Mouse (Mus musculus) hindbrain, postnatal 0 days (tissue): ENCODE measurements around the gene Hoxd10. TPM values are rescaled to one million over a fixed set of nuclear protein-coding genes. Genes with fewer than 3 reads are reported as not detected.

ENCODE experiments used
- ATAC-seq: fragments of 200-750 bp; cut with Nextera tagmentation; 2 replicates; pipeline ENCODE4 v1.8.0; 2017; ENCODE audit warnings: mild to moderate bottlenecking, moderate TSS enrichment, moderate library complexity
- DNase-seq: peaks from one replicate; pipeline ENCODE4 v3.0.0-alpha.2; 2015; ENCODE audit warnings: low spot score
- H3K27ac ChIP-seq: fragments of 300-500 bp; sonication (generic); 2 replicates; pipeline ENCODE4 v1.5.1; 2014; ENCODE audit warnings: mild to moderate bottlenecking
- H3K27me3 ChIP-seq: fragments of 300-500 bp; sonication (generic); 2 replicates; pipeline ENCODE4 v1.6.1; 2014; ENCODE audit warnings: low read length, mixed read lengths; ENCODE audit not compliant: insufficient read depth
- H3K36me3 ChIP-seq: fragments of 300-500 bp; sonication (generic); 2 replicates; pipeline ENCODE4 v1.6.1; 2014; ENCODE audit warnings: low read length, mixed read lengths; ENCODE audit not compliant: insufficient read depth
- H3K4me1 ChIP-seq: fragments of 300-500 bp; sonication (generic); 2 replicates; pipeline ENCODE4 v1.6.1; 2014; ENCODE audit warnings: antibody characterized with exemption, low read length, mixed read lengths; ENCODE audit not compliant: insufficient read depth
- H3K4me2 ChIP-seq: fragments of 300-500 bp; sonication (generic); 2 replicates; pipeline ENCODE4 v1.6.1; 2014; ENCODE audit warnings: low read depth, mild to moderate bottlenecking, low read length, moderate library complexity, mixed read lengths
- H3K4me3 ChIP-seq: fragments of 300-500 bp; sonication (generic); 2 replicates; pipeline ENCODE4 v1.5.1; 2014; ENCODE audit warnings: low read length
- H3K9ac ChIP-seq: fragments of 300-500 bp; sonication (generic); replicated peaks from 2 replicates; pipeline ENCODE4 v1.6.1; 2014; ENCODE audit warnings: mild to moderate bottlenecking, low read length, moderate library complexity, mixed read lengths
- H3K9me3 ChIP-seq: fragments of 300-500 bp; sonication (generic); 2 replicates; pipeline ENCODE4 v1.6.1; 2016; ENCODE audit warnings: low read length, mixed read lengths
- CTCF ChIP-seq: IDR thresholded peaks from 2 replicates; pipeline ENCODE4 v1.5.1; 2016; ENCODE audit warnings: antibody characterized with exemption, control low read depth, low read depth
- WGBS: fragments of 180-500 bp; shearing (Covaris S2); extraction: QIAGEN DNeasy Blood & Tissue Kit; methylation state at CpG from one replicate; pipeline ENCODE4 v1.1.7; 2014; 5-methylcytosine and 5-hydroxymethylcytosine counted together
- polyA plus RNA-seq: library from polyadenylated mRNA; unstranded; fragments of >200 nt; fragmentation: Nextera tagmentation; extraction: Ambion mirVana; gene quantifications from 2 replicates; pipeline ENCODE4 v1.2.1, GENCODE M21; 2015
- total RNA-seq: library from RNA; depleted of rRNA; stranded (reverse); fragments of >200 nt; gene quantifications from 2 replicates; pipeline ENCODE4 v1.2.3, GENCODE M21; 2014

Gene Hoxd10
- total and polyA plus RNA-seq, 2 experiments from 2014 or later: not detected

- H3K4me3 ChIP-seq: peak within 1 kb of the TSS; percentile 21
- H3K4me1 ChIP-seq: no peaks in the 10 kb centered on the region
- H3K36me3 ChIP-seq: no peaks in the 10 kb centered on the region
- ATAC-seq: 0 out of 2 replicates have a peak, but pooled peaks have one; percentile 55
- H3K4me2 ChIP-seq: peak within 1 kb of the TSS; percentile 47
- under 1% methylated on average over 41 of the region's 43 CpGs for WGBS
- peaks cover 91% of the 10 kb centered on the region for H3K27me3 ChIP-seq
- H3K9ac ChIP-seq: no peak within 1 kb of the TSS
- no peak for DNase-seq
- TF ChIP-seq CTCF: no peak
- H3K9me3 ChIP-seq: no peaks in the 10 kb centered on the region
- H3K27ac ChIP-seq: no peak within 1 kb of the TSS
These were observed 5.9 kb downstream of the Hoxd10 start, which contains the start of gene Hoxd9 for GRCm38 (mm10) chr2:74697567-74698121. Hoxd9 (plus strand) TSS chr2:74697727.

GRCm38 (mm10) chr2:74698201-74699052, 6.7 kb downstream of the Hoxd10 start:
- H3K36me3 ChIP-seq: no peaks in the 10 kb centered on the region
- H3K9ac ChIP-seq: no peak overlapping the region
- DNase-seq: no peak
- H3K27ac ChIP-seq: no peak overlapping the region
- no peak for ATAC-seq
- 3% methylated on average over 84 of the region's 86 CpGs for WGBS
- H3K4me3 ChIP-seq: peak overlapping the region; percentile 21
- H3K4me1 ChIP-seq: no peaks in the 10 kb centered on the region
- no peak for TF ChIP-seq CTCF
- H3K27me3 ChIP-seq: peaks cover 89% of the 10 kb centered on the region
- no peaks in the 10 kb centered on the region for H3K9me3 ChIP-seq
- peak overlapping the region; percentile 47 for H3K4me2 ChIP-seq

GRCm38 (mm10) chr2:74699053-74699430, 7.3 kb downstream of the Hoxd10 start:
- 2% methylated on average over 17 of the region's 17 CpGs for WGBS
- Histone ChIP-seq H3K4me2 (no peak overlapping the region), H3K27ac (no peak overlapping the region), H3K36me3 (no peaks in the 10 kb centered on the region), H3K4me3 (peak overlapping the region; percentile 21; the same call in 1 of the 2 replicates), H3K4me1 (no peaks in the 10 kb centered on the region), H3K9me3 (no peaks in the 10 kb centered on the region), H3K27me3 (peaks cover 89% of the 10 kb centered on the region), H3K9ac (no peak overlapping the region)
- no peak for TF ChIP-seq CTCF
- ATAC-seq: no peak
- no peak for DNase-seq

- Histone ChIP-seq H3K4me2 (no peak overlapping the region), H3K27me3 (peaks cover 90% of the 10 kb centered on the region), H3K4me1 (no peaks in the 10 kb centered on the region), H3K4me3 (no peak overlapping the region), H3K9ac (no peak overlapping the region), H3K9me3 (no peaks in the 10 kb centered on the region), H3K36me3 (no peaks in the 10 kb centered on the region), H3K27ac (no peak overlapping the region)
- ATAC-seq: no peak
- no peak for TF ChIP-seq CTCF
- no peak for DNase-seq
- 3% methylated on average over 23 of the region's 23 CpGs for WGBS
These were observed 8.2 kb downstream of the Hoxd10 start for GRCm38 (mm10) chr2:74699664-74700545.

GRCm38 (mm10) chr2:74700546-74701112, 8.9 kb downstream of the Hoxd10 start:
- H3K27me3 ChIP-seq: peaks cover 89% of the 10 kb centered on the region
- H3K4me2 ChIP-seq: no peak overlapping the region
- no peak for TF ChIP-seq CTCF
- H3K4me1 ChIP-seq: no peaks in the 10 kb centered on the region
- H3K27ac ChIP-seq: no peak overlapping the region
- H3K9ac ChIP-seq: no peak overlapping the region
- ATAC-seq (no peak), DNase-seq (no peak)
- no peaks in the 10 kb centered on the region for H3K36me3 ChIP-seq
- 3% methylated on average over 22 of the region's 22 CpGs for WGBS
- H3K4me3 ChIP-seq: no peak overlapping the region
- no peaks in the 10 kb centered on the region for H3K9me3 ChIP-seq
